Mouse (Mus musculus) inflammation-experienced regulatory T-cells (primary cell): ENCODE results near the gene Pfdn2. TPM values are rescaled to one million over a fixed set of nuclear protein-coding genes. Genes with fewer than 3 reads are reported as not detected.

ENCODE experiments used
- polyA plus RNA-seq, 2 experiments: library from polyadenylated mRNA; unstranded; fragments of 100-300 nt; shearing (Covaris generic); gene quantifications; one replicate each; pipeline ENCODE4 v1.2.1; 2017

Pfdn2 gene
- polyA plus RNA-seq: 100 to 1,000 TPM in 1 of 2 experiments, 10 to 100 TPM in 1; 80.8 to 111 TPM

DNA sequence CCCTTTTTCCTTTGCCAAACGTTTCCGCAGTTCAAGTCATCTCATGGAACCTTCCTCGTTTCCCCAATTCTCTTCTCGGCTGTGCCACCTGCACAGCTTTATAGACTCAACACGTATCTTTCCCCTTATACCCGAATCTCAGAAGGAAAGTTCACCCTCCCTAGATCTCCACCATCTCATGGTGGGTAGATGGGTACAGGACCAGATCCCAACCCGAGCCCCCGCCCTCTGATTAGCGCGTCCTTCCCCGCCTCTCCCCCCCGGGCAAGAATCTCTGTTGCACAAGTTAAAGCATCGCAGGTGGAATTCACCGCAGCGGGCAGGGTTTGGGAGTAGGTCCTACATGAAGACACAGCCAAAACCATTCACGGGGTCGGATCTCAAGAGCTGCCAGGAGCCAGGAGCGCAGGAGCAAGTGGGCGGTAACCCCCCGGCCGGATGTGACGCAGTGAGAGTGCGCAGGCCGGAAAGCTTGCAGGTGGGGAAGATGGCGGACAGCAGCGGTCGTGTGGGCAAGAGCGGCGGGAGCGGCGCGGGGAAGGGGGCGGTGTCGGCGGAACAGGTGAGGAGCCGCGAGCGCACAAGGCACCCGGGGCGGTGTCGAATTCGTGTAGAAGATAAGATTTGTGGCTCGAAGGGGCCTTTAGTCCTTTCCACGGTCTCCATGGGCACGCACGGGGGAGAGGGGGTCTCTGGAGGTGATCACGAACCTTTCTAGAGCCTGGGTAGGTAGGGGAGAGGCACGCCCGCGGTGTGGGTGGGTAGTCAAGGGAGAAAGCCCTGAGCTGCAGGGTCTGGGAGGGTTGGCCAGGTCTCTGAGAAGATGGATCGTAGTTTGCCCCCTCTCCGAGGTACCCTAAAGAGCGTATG is at the start of gene Pfdn2, which contains the start of gene Nit1:
Pfdn2 (plus strand) TSS at position 446 of the 870 bp plus-strand sequence.
Nit1 (minus strand) TSS at position 422 of the 870 bp plus-strand sequence.

DNA sequence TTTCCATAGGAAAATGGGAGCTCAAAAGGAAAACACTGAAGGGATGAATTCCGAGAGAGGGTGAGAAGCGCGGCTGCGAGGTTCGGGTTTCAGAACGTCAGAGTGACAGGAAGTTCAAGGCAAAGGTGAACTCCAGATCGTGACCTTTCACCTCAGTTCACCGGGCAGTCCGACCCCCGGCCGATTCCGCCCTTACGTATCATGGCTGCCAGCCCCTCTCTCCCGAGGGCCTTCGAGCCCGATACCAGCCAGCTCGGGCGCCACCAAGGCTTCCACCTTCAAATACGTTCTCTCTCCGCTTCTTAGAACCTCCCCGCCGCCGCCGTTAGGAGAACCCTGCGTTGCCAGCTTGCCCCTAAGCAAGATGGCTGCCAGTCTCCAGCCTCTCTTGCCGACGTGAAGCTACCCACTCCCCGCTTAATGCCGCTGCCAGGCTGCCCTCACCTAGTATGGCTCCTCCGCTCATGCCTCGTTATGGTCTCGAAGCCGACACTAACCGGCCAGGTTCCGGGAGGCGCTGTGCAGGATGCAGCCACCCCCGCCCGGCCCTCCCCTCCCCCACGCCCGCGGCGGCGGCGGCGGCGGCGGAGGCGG is 16.5 kb upstream of the Pfdn2 start, which contains the start of gene Dedd:
Dedd (plus strand) TSS at position 307 of the 594 bp plus-strand sequence.

DNA sequence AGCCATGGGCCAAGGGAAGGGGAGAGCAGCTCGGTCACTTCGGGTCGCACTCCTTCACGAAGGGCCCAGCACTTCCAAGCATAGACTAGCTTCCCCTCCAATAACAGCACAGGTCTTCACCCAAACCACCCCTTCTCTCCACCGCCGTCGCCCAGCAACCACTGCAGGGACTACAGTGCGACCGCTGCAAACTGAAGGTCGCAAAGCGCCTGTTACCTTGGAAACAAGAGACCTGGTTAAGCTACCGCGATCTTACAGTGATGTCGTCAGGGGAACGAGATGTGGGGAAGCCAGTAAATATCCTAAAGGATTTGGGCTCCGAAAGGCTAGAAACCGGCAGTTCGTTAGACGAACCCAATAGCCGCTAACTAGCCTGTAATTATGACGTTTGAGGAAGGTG is 15.2 kb downstream of the Pfdn2 start, which contains the start of gene Klhdc9:
Klhdc9 (minus strand) TSS at position 143 of the 400 bp plus-strand sequence.

DNA sequence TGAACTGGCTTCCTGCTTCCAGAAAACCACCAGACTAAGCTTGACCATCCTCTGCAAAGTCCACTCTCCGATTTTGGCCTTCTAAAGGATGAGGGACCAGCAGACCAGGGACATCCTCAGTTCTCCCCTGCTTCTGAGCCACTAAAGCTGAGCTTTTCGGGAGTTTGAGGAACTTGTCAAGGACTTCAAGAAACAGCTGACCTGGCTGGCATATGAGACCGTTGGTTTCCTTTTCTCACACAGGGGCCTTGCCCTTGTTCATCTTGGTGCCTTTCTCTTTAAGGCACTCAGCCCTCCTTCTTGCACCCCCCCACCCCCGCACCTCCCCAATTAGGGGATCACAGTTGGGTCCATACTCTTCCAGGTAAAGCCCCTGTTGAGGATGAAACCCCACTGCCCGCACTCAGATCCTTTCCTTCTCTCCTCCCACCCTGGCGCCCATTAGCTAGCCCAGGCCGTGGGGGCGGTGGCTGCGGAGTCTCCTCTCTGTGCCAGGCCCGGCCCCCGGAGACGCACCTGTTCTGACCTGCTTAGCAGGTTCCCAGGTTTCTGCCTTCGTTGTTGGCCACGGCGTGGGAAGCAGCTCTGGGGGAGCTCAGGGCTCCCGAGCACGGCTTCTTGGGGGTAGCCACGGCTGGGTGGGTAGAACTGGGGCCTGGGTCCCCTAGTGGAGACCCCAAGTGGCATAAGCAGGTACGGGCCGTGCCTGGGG is 24.5 kb downstream of the Pfdn2 start, which contains the start of gene Nectin4:
Nectin4 (plus strand) TSS at position 255 of the 712 bp plus-strand sequence.

DNA sequence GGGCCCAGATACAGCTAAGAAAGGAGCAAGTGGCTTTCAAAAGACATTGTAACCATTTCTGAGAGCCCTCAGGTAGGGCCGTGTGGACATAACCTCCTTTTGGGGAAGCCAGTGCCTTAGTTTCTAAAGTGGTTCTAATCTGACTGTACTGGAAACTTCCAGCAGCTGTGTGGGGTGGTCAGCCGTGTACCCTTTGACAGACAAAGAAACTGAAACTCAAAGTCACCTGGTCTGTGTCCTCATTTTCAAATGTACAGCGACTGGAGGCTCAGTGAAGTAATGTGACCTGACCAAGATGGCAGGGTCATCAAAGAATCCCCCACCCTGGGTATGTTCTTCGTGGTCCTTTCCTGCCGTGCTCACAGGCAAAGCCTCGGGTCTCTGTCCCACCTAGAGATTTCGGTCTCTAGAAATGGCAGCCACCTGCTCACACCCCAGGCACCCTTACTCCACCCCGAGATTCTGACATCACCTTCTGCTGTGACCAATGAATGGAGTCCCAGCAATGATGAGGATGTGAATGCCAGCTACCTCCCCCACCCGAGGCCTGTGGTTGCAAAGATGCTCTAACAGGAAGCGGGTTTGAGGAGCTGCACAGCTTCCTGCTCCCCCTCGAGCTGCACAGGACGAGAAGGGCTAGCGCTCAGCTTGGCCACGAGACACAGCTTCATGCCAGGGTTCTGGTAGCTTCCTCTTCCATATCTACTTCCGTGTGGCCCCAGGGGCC is 43.1 kb downstream of the Pfdn2 start, which contains the start of gene Arhgap30:
Arhgap30 (plus strand) TSS at position 579 of the 727 bp plus-strand sequence.

Other genes starting within 250 kb of the Pfdn2 start
- gene Cfap126, start 231.8 kb upstream of the Pfdn2 start, polyA plus RNA-seq: 1 to 10 TPM in 1 of 2 experiments, not detected in 1; 3.6 TPM
- 100 to 1,000 TPM; 156 to 158 TPM for gene Sdhc, start 195.1 kb upstream of the Pfdn2 start, polyA plus RNA-seq
- under 1 TPM in 1 of 2 experiments, not detected in 1; 0.36 TPM for gene Mpz, start 195.0 kb upstream of the Pfdn2 start, polyA plus RNA-seq
- under 1 TPM in 1 of 2 experiments, not detected in 1; 0.17 TPM for gene Pcp4l1, start 149.4 kb upstream of the Pfdn2 start, polyA plus RNA-seq
- 1 to 10 TPM in 1 of 2 experiments, under 1 TPM in 1; 0.27 to 1.2 TPM for gene Nr1i3, start 131.7 kb upstream of the Pfdn2 start, polyA plus RNA-seq
- 10 to 100 TPM; 29.9 to 43.7 TPM for gene Tomm40l, start 123.2 kb upstream of the Pfdn2 start, polyA plus RNA-seq
- gene Apoa2, start 120.6 kb upstream of the Pfdn2 start, polyA plus RNA-seq: not detected
- 10 to 100 TPM in 1 of 2 experiments, 1 to 10 TPM in 1; 3.4 to 15.4 TPM for gene Fcer1g, start 111.3 kb upstream of the Pfdn2 start, polyA plus RNA-seq
- gene Adamts4, start 95.2 kb upstream of the Pfdn2 start, polyA plus RNA-seq: 1 to 10 TPM in 1 of 2 experiments, not detected in 1; 1.3 TPM
- gene Ndufs2, start 94.3 kb upstream of the Pfdn2 start, polyA plus RNA-seq: 100 to 1,000 TPM; 174 to 195 TPM
- 10 to 100 TPM; 39.8 to 41.4 TPM for gene B4galt3, start 75.3 kb upstream of the Pfdn2 start, polyA plus RNA-seq
- gene Ppox, start 64.5 kb upstream of the Pfdn2 start, polyA plus RNA-seq: 10 to 100 TPM; 63.5 to 98.8 TPM
- gene Usp21, start 57.7 kb upstream of the Pfdn2 start, polyA plus RNA-seq: 10 to 100 TPM; 58.7 to 64.2 TPM
- 10 to 100 TPM; 64.4 to 71.1 TPM for gene Ufc1, start 50.6 kb upstream of the Pfdn2 start, polyA plus RNA-seq
- 10 to 100 TPM; 42.6 to 52.0 TPM for gene Dedd, start 16.5 kb upstream of the Pfdn2 start, polyA plus RNA-seq
- gene Nit1, start within 50 bp of the Pfdn2 start, polyA plus RNA-seq: 10 to 100 TPM; 42.0 to 43.2 TPM
- gene Klhdc9, start 15.1 kb downstream of the Pfdn2 start, polyA plus RNA-seq: not detected
- gene Nectin4, start 24.4 kb downstream of the Pfdn2 start, polyA plus RNA-seq: 1 to 10 TPM in 1 of 2 experiments, under 1 TPM in 1; 0.29 to 1.4 TPM
- gene Arhgap30, start 43.3 kb downstream of the Pfdn2 start, polyA plus RNA-seq: 100 to 1,000 TPM; 170 to 197 TPM
- 10 to 100 TPM; 72.9 to 77.0 TPM for gene Usf1, start 65.6 kb downstream of the Pfdn2 start, polyA plus RNA-seq
- 1 to 10 TPM; 2.6 to 3.1 TPM for gene Tstd1, start 73.2 kb downstream of the Pfdn2 start, polyA plus RNA-seq
- gene F11r, start 91.9 kb downstream of the Pfdn2 start, polyA plus RNA-seq: 1 to 10 TPM in 1 of 2 experiments, not detected in 1; 1.8 TPM
- gene Alyref2, start 157.8 kb downstream of the Pfdn2 start, polyA plus RNA-seq: 10 to 100 TPM; 13.0 to 16.1 TPM
- gene Itln1, start 189.6 kb downstream of the Pfdn2 start, polyA plus RNA-seq: under 1 TPM in 1 of 2 experiments, not detected in 1; 0.24 TPM
- gene Cd244a, start 213.5 kb downstream of the Pfdn2 start, polyA plus RNA-seq: 1 to 10 TPM in 1 of 2 experiments, under 1 TPM in 1; 0.57 to 2.0 TPM